13 mouse cellular contexts compared by ENCODE assay signal in genomic region chr1:4622408-4622807, GRCm38 (mm10).
DNase-seq lines count a peak whose midpoint lies in the region; ATAC-seq and TF ChIP-seq lines count a peak whose summit lies in the region.
"Had no signal": no experiment of that assay in that cellular context is flagged by ENCODE, and none has a peak within 500 bp of the region (broad histone marks: within the 10 kb centered on the region; RNA-seq: fewer than 3 reads in every experiment).

No protein-coding gene starts in this region.

- peaks cover 8% of the 10 kb centered on the region for H3K4me1 ChIP-seq in heart, adult 2 months (ENCODE audit: control insufficient read depth, insufficient read depth, low read length)
- no peaks in the 10 kb centered on the region; the same call in 1 of the 2 replicates for H3K4me1 ChIP-seq in heart, embryonic 10.5 days
- peaks cover 0 to 13% of the 10 kb centered on the region in 2 experiments; a peak in 2 of 4 replicates for H3K4me1 ChIP-seq in CH12.LX (ENCODE audit: control insufficient read depth in 1 of 2, insufficient read depth in 2 of 2)
- no peaks in the 10 kb centered on the region for H3K4me1 ChIP-seq in kidney, postnatal 0 days (replicated peaks; ENCODE audit: insufficient read depth, low read length)
- H3K4me1 ChIP-seq: midbrain, embryonic 12.5 days had no signal

- no peak overlapping the region for H3K9ac ChIP-seq in heart, adult 2 months (ENCODE audit: low read depth, low read length)
- H3K9ac ChIP-seq in CH12.LX (ENCODE audit: insufficient read depth, low read depth), result no peak overlapping the region
- no peak overlapping the region for H3K9ac ChIP-seq in kidney, postnatal 0 days (ENCODE audit: low read depth, low read length)
- H3K9ac ChIP-seq: liver, embryonic 14.5 days; midbrain, embryonic 12.5 days had no signal

- peaks cover 2% of the 10 kb centered on the region for H3K36me3 ChIP-seq in heart, adult 2 months (ENCODE audit: control insufficient read depth, insufficient read depth, low read length)
- no peaks in the 10 kb centered on the region for H3K36me3 ChIP-seq in heart, embryonic 10.5 days
- no peaks in the 10 kb centered on the region for H3K36me3 ChIP-seq in CH12.LX (replicated peaks in 1 of 2; ENCODE audit: control insufficient read depth in 1 of 2, insufficient read depth in 1 of 2, low read length in 1 of 2)
- no peaks in the 10 kb centered on the region for H3K36me3 ChIP-seq in kidney, postnatal 0 days (ENCODE audit: insufficient read depth, low read length)
- H3K36me3 ChIP-seq: midbrain, embryonic 12.5 days had no signal

- intact Hi-C loops in heart, adult 2 months (cut with DNase I), result loop anchor here (5.0 kb wide), 2 partner anchors 50 to 105 kb away; no protein-coding TSS in a partner anchor
- intact Hi-C loops in left cerebral cortex, postnatal 10 days (cut with DNase I), result no loop called here

- H3K79me2 ChIP-seq in heart, adult 2 months (replicated peaks; ENCODE audit: control insufficient read depth, insufficient read depth, low read length), result no peaks in the 10 kb centered on the region
- H3K79me2 ChIP-seq in CH12.LX (replicated peaks; ENCODE audit: control insufficient read depth, extremely low read depth, insufficient read depth, poor library complexity, severe bottlenecking), result no peaks in the 10 kb centered on the region

- TF ChIP-seq POLR2A in heart, adult 2 months (IDR thresholded peaks at IDR 0.05; ENCODE audit: insufficient read depth, low read depth, low read length), result no peak
- no peak for TF ChIP-seq POLR2A in CH12.LX (IDR thresholded peaks at IDR 0.05; ENCODE audit: low read depth, low read length)

- dilution Hi-C loops in CH12.LX (cut with MboI; ENCODE audit: extremely low pct_ligation_motif_present, extremely low pct_unique_long_range_greater_than_20kb, low sequenced_read_pairs), result no loop called here

- TF ChIP-seq RAD21 in CH12.LX (IDR thresholded peaks at IDR 0.05; ENCODE audit: low read depth, low read length), result no peak

- no peak for ATAC-seq in kidney, postnatal 0 days (replicated peaks; ENCODE audit: low FRiP score, low read depth)
- ATAC-seq: forebrain, embryonic 16.5 days had no signal

- WGBS in heart, adult 2 months, result 21% methylated on average over 5 of the region's 5 CpGs
- 63% methylated on average over 5 of the region's 5 CpGs for WGBS in heart, embryonic 10.5 days
- WGBS in kidney, postnatal 0 days, result 44% methylated on average over 5 of the region's 5 CpGs

- peak in 1 of 2 experiments; percentile 16 for DNase-seq in heart, adult 2 months
- no peak for DNase-seq in heart, embryonic 10.5 days (ENCODE audit: low spot score)
- DNase-seq in CH12.LX (ENCODE audit: extremely low read depth), result peak; percentile 11
- DNase-seq in brain, adult 2 months (ENCODE audit: low read depth, low spot score), result peak; percentile 19
- DNase-seq in kidney, postnatal 0 days (ENCODE audit: low spot score), result peak; percentile 73
- DNase-seq in urinary bladder, postnatal 36 days (ENCODE audit: low spot score in 2 of 2), result no peak
- no peak for DNase-seq in thymus, adult 18-20 months
- no peak for DNase-seq in left cerebral cortex, postnatal 10 days (ENCODE audit: extremely low spot score in 1 of 2, low spot score in 2 of 2)
- DNase-seq: cerebellum, adult 2 months; retina, postnatal 1 day had no signal

- H3K4me2 ChIP-seq in CH12.LX (ENCODE audit: insufficient read depth, low read depth, poor library complexity, severe bottlenecking), result no peak overlapping the region
- H3K4me2 ChIP-seq in kidney, postnatal 0 days (ENCODE audit: low read length), result no peak overlapping the region
- H3K4me2 ChIP-seq: midbrain, embryonic 12.5 days had no signal

- TF ChIP-seq EP300 in heart, adult 2 months (IDR thresholded peaks at IDR 0.05; ENCODE audit: insufficient read depth, low read depth, low read length), result no peak
- no peak for TF ChIP-seq EP300 in CH12.LX (IDR thresholded peaks at IDR 0.05; ENCODE audit: low read length)

- peak overlapping the region; percentile 51 for H3K27ac ChIP-seq in heart, adult 2 months
- no peak overlapping the region for H3K27ac ChIP-seq in heart, embryonic 10.5 days
- H3K27ac ChIP-seq in CH12.LX (ENCODE audit: insufficient read depth, low read depth), result no peak overlapping the region
- no peak overlapping the region for H3K27ac ChIP-seq in kidney, postnatal 0 days
- H3K27ac ChIP-seq: liver, embryonic 14.5 days; midbrain, embryonic 12.5 days had no signal

- H3K27me3 ChIP-seq in heart, adult 2 months (ENCODE audit: control insufficient read depth, insufficient read depth, low read length), result no peaks in the 10 kb centered on the region
- no peaks in the 10 kb centered on the region for H3K27me3 ChIP-seq in heart, embryonic 10.5 days (ENCODE audit: insufficient read depth, poor library complexity, severe bottlenecking)
- H3K27me3 ChIP-seq in CH12.LX (replicated peaks), result no peaks in the 10 kb centered on the region
- H3K27me3 ChIP-seq in kidney, postnatal 0 days (ENCODE audit: insufficient read depth, low read length), result no peaks in the 10 kb centered on the region
- H3K27me3 ChIP-seq: midbrain, embryonic 12.5 days had no signal

- in situ Hi-C loops in CH12.LX (cut with MboI; ENCODE audit: low pct_ligation_motif_present, low pct_unique_long_range_greater_than_20kb, low sequenced_read_pairs), result no loop called here

- H3K9me3 ChIP-seq in heart, embryonic 10.5 days, result no peaks in the 10 kb centered on the region
- no peaks in the 10 kb centered on the region for H3K9me3 ChIP-seq in CH12.LX (replicated peaks; ENCODE audit: low read length)
- H3K9me3 ChIP-seq in kidney, postnatal 0 days (replicated peaks; ENCODE audit: low read length), result no peaks in the 10 kb centered on the region
- H3K9me3 ChIP-seq: midbrain, embryonic 12.5 days had no signal

- TF ChIP-seq CTCF in heart, adult 2 months (IDR thresholded peaks at IDR 0.05), result no peak
- TF ChIP-seq CTCF in CH12.LX (conservative IDR thresholded peaks at IDR 0.05 in 1 of 2, IDR thresholded peaks at IDR 0.05 in 1 of 2; ENCODE audit: low read depth in 2 of 2, low read length in 2 of 2), result no peak
- TF ChIP-seq CTCF in kidney, postnatal 0 days (IDR thresholded peaks at IDR 0.05; ENCODE audit: low read depth), result no peak

- no peak overlapping the region for H3K4me3 ChIP-seq in heart, adult 2 months
- no peak overlapping the region for H3K4me3 ChIP-seq in heart, embryonic 10.5 days
- no peak overlapping the region for H3K4me3 ChIP-seq in CH12.LX (replicated peaks in 1 of 3; ENCODE audit: low read depth in 2 of 3, low read length in 2 of 3, poor library complexity in 1 of 3)
- H3K4me3 ChIP-seq in kidney, postnatal 0 days (replicated peaks; ENCODE audit: low read depth, low read length), result no peak overlapping the region
- H3K4me3 ChIP-seq: midbrain, embryonic 12.5 days had no signal

TF ChIP-seq in CH12.LX, 34 proteins besides CTCF, POLR2A, EP300 and RAD21:
- no peak for TF ChIP-seq TBP (conservative IDR thresholded peaks at IDR 0.05; ENCODE audit: low read depth, low read length)
- no peak for TF ChIP-seq MAZ (IDR thresholded peaks at IDR 0.05; ENCODE audit: low read depth, low read length)
- no peak for TF ChIP-seq ZNF384 (IDR thresholded peaks at IDR 0.05; ENCODE audit: low read depth, low read length)

Comparison
In these comparisons a context has a peak if more than half of its experiments do, and no peak if none do; other contexts are left out.
1. DNase-seq: peak in CH12.LX (single experiment), brain, adult 2 months (single experiment) and kidney, postnatal 0 days (single experiment); none in heart, embryonic 10.5 days (single experiment), urinary bladder, postnatal 36 days (0 of 2), thymus, adult 18-20 months (0 of 2) and left cerebral cortex, postnatal 10 days (0 of 2).